Mouse (Mus musculus) cerebellum, adult 18-20 months (tissue): ENCODE measurements around the gene 1600015I10Rik.
"Not testable (repeated sequence)": the region's sequence is repeated elsewhere in the genome, so short reads cannot be mapped to it uniquely, and the experiment has no call there.

Experiments used
- DNase-seq, 2 experiments: peaks; one replicate each; pipeline ENCODE4 v3.0.0; 2021

The 1600015I10Rik gene

GRCm38 (mm10) chr6:48929595-48929994 is at the start of gene 1600015I10Rik:
Gene 1600015I10Rik, plus strand, starts transcription at chr6:48929895.
- no peak for DNase-seq

GRCm38 (mm10) chr6:48894203-48894602 is 35.5 kb upstream of the 1600015I10Rik start:
- no peak for DNase-seq

GRCm38 (mm10) chr6:48894938-48895818 is 34.5 kb upstream of the 1600015I10Rik start:
- DNase-seq: no peak

GRCm38 (mm10) chr6:48895941-48896340 is 33.8 kb upstream of the 1600015I10Rik start:
- DNase-seq: no peak

GRCm38 (mm10) chr6:48896956-48897355 is 32.7 kb upstream of the 1600015I10Rik start:
- DNase-seq: no peak

GRCm38 (mm10) chr6:48901316-48901715 is 28.4 kb upstream of the 1600015I10Rik start:
- not testable (repeated sequence) for DNase-seq

GRCm38 (mm10) chr6:48902511-48903406 is 26.9 kb upstream of the 1600015I10Rik start:
- no peak for DNase-seq

GRCm38 (mm10) chr6:48903437-48903836 is 26.3 kb upstream of the 1600015I10Rik start:
- no peak for DNase-seq

GRCm38 (mm10) chr6:48905606-48906005 is 24.1 kb upstream of the 1600015I10Rik start:
- DNase-seq: no peak

GRCm38 (mm10) chr6:48906371-48906770 is 23.3 kb upstream of the 1600015I10Rik start:
- no peak for DNase-seq

- no peak for DNase-seq
Observed at GRCm38 (mm10) chr6:48909229-48909628, 20.5 kb upstream of the 1600015I10Rik start.

- DNase-seq: no peak
Observed at GRCm38 (mm10) chr6:48912033-48912432, 17.7 kb upstream of the 1600015I10Rik start.

GRCm38 (mm10) chr6:48913587-48913986 is 16.1 kb upstream of the 1600015I10Rik start:
- no peak for DNase-seq

GRCm38 (mm10) chr6:48949596-48949995 is 19.9 kb downstream of the 1600015I10Rik start:
- no peak for DNase-seq

- no peak for DNase-seq
Observed at GRCm38 (mm10) chr6:48950676-48951075, 21.0 kb downstream of the 1600015I10Rik start.

- DNase-seq: no peak
Observed at GRCm38 (mm10) chr6:48951630-48952029, 21.9 kb downstream of the 1600015I10Rik start.

GRCm38 (mm10) chr6:48953220-48953619 is 23.5 kb downstream of the 1600015I10Rik start:
- no peak for DNase-seq

- DNase-seq: no peak
Observed at GRCm38 (mm10) chr6:48954211-48954610, 24.5 kb downstream of the 1600015I10Rik start.

- peak in 1 of 2 experiments; percentile 6 for DNase-seq
Observed at GRCm38 (mm10) chr6:48954946-48955345, 25.3 kb downstream of the 1600015I10Rik start.

GRCm38 (mm10) chr6:48956785-48957184 is 27.1 kb downstream of the 1600015I10Rik start:
- no peak for DNase-seq

- DNase-seq: no peak
Observed at GRCm38 (mm10) chr6:48958053-48958452, 28.4 kb downstream of the 1600015I10Rik start.

GRCm38 (mm10) chr6:48959151-48959550 is 29.5 kb downstream of the 1600015I10Rik start:
- DNase-seq: peak; percentile 6 to 8

- not testable (repeated sequence) for DNase-seq
Observed at GRCm38 (mm10) chr6:48966696-48967095, 37.0 kb downstream of the 1600015I10Rik start.
